Mouse (Mus musculus) intestine, postnatal 0 days (tissue): ENCODE data around the gene Kcnk7. TPM values are rescaled to one million over a fixed set of nuclear protein-coding genes. Genes with fewer than 3 reads are reported as not detected.
A peak's percentile ranks its signal among the peaks of the same experiment; 100 is the strongest.

Source experiments
- ATAC-seq: fragments of 200-750 bp; cut with Nextera tagmentation; 2 replicates; pipeline ENCODE4 v1.8.0; 2017; ENCODE audit warnings: mild to moderate bottlenecking, moderate TSS enrichment, moderate library complexity
- H3K27ac ChIP-seq: fragments of 300-500 bp; sonication (generic); 2 replicates; pipeline ENCODE4 v1.5.1; 2014; ENCODE audit warnings: mild to moderate bottlenecking, low read depth, low read length, moderate library complexity
- H3K27me3 ChIP-seq: fragments of 300-500 bp; sonication (generic); replicated peaks from 2 replicates; pipeline ENCODE4 v1.6.1; 2014; ENCODE audit warnings: low read length, mixed read lengths; ENCODE audit not compliant: control insufficient read depth, insufficient read depth
- H3K36me3 ChIP-seq: fragments of 300-500 bp; sonication (generic); 2 replicates; pipeline ENCODE4 v1.6.1; 2014; ENCODE audit warnings: mild to moderate bottlenecking, moderate library complexity; ENCODE audit not compliant: control insufficient read depth, insufficient read depth
- H3K4me1 ChIP-seq: fragments of 300-500 bp; sonication (generic); replicated peaks from 2 replicates; pipeline ENCODE4 v1.6.1; 2014; ENCODE audit warnings: antibody characterized with exemption, low read length, mixed read lengths; ENCODE audit not compliant: control insufficient read depth, insufficient read depth
- H3K4me2 ChIP-seq: fragments of 300-500 bp; sonication (generic); replicated peaks from 2 replicates; pipeline ENCODE4 v1.6.1; 2014; ENCODE audit warnings: low read depth, mild to moderate bottlenecking, moderate library complexity
- H3K4me3 ChIP-seq: fragments of 300-500 bp; sonication (generic); 2 replicates; pipeline ENCODE4 v1.5.1; 2014; ENCODE audit warnings: low read depth, low read length
- H3K9ac ChIP-seq: fragments of 300-500 bp; sonication (generic); 2 replicates; pipeline ENCODE4 v1.6.1; 2014; ENCODE audit warnings: mild to moderate bottlenecking, low read depth, low read length
- H3K9me3 ChIP-seq: fragments of 300-500 bp; sonication (generic); 2 replicates; pipeline ENCODE4 v1.6.1; 2016; ENCODE audit warnings: mixed run types; ENCODE audit not compliant: control insufficient read depth
- CTCF ChIP-seq: sonication (generic); IDR thresholded peaks from 2 replicates; pipeline ENCODE4 v1.5.1; 2016; ENCODE audit warnings: low read depth, mild to moderate bottlenecking, control low read depth, antibody characterized with exemption, moderate library complexity
- WGBS: fragments of 180-500 bp; shearing (Covaris S2); extraction: QIAGEN DNeasy Blood & Tissue Kit; methylation state at CpG from one replicate; pipeline ENCODE4 v1.1.7; 2014; 5-methylcytosine and 5-hydroxymethylcytosine counted together
- polyA plus RNA-seq: library from polyadenylated mRNA; unstranded; fragments of >200 nt; fragmentation: Nextera tagmentation; extraction: Ambion mirVana; gene quantifications from 2 replicates; pipeline ENCODE4 v1.2.1, GENCODE M21; 2015

The Kcnk7 gene
- polyA plus RNA-seq, 1 experiment from 2014 or later = 0.21 TPM

DNA sequence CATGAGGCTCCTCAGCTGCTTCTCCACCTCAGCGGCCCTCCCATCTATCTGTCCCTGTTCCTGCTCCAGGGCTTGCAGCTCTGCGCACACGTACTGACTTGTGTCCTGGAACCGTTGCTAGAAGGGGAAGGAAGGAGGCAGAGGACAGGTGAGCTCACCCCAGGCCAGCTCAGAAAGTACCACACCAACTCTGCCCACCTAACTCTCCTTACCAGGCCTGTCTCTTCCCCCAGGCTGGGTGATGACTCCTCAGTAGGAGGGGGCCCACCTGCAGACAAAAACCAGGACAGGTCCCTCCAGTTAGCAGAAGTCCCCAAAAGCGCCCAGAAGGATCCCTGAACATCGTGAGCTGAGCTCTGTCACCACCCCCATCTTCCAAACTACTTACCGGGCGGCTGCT lies 6.4 kb downstream of the Kcnk7 start:
- H3K4me3 ChIP-seq = no peak overlapping the region
- peaks cover 71% of the 10 kb centered on the region for H3K36me3 ChIP-seq
- no peaks in the 10 kb centered on the region for H3K27me3 ChIP-seq
- H3K9me3 ChIP-seq = no peaks in the 10 kb centered on the region
- no peak overlapping the region for H3K4me2 ChIP-seq
- 89% methylated on average over 8 of the region's 8 CpGs for whole genome bisulfite sequencing
- H3K9ac ChIP-seq = no peak overlapping the region
- H3K27ac ChIP-seq = no peak overlapping the region
- H3K4me1 ChIP-seq = no peaks in the 10 kb centered on the region
- no peak for ATAC-seq
- no peak for TF ChIP-seq CTCF

DNA sequence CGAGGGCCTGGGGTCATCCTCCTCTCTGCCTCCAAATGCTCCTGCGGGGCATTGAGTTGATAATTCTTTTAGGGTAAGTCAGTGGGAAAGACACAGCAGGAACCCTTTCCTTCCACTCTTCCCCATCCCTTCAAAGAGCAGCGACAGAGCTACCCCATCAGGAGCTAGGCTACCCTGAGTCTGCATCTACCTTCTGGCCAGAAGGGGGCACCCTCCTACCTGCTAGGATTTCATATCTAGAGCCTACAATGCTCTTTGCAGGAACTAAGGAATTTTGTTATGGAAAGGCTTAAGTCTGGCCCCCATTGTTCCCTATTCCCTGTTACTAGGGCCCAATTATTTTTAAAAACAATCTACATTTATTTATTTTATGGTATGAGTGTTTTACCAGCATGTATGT lies 7.1 kb downstream of the Kcnk7 start:
- Histone ChIP-seq H3K27me3 (no peaks in the 10 kb centered on the region), H3K4me3 (no peak overlapping the region), H3K4me1 (no peaks in the 10 kb centered on the region), H3K9me3 (no peaks in the 10 kb centered on the region), H3K9ac (no peak overlapping the region), H3K4me2 (no peak overlapping the region), H3K27ac (no peak overlapping the region), H3K36me3 (peaks cover 67% of the 10 kb centered on the region)
- TF ChIP-seq CTCF = peak; percentile 91
- WGBS = 23% methylated on average over 3 of the region's 3 CpGs
- no peak; the same call in 1 of the 2 replicates for ATAC-seq

DNA sequence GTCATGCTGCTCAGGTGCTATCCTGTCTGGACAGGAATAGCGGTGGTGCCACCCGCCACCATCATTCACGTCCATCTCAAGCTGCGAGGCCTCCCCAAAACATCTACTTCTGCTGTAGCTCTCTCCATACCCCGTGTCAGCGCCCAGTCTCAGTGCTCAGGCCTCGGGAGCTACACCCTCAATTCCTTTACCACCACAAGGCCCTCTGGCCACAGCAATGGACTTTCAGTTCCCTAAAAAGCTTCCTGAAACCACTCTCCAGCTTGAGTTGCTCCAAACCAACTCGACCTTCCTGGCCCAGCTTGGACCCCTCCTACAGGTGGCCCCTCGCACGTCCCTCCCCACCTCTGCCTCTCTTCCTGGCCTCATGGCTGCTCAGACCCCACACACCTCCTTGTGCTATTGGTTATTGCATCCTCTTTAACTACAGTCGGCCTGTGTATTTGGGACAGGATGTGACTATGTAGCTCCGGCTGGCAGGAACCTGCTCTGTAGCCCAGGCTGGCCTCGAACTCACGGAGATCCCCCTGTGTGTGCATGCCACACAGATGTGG lies 7.8 kb downstream of the Kcnk7 start:
- ATAC-seq = no peak
- WGBS = 90% methylated on average over 14 of the region's 14 CpGs
- Histone ChIP-seq H3K36me3 (peaks cover 68% of the 10 kb centered on the region), H3K27me3 (no peaks in the 10 kb centered on the region), H3K9me3 (no peaks in the 10 kb centered on the region), H3K9ac (no peak overlapping the region), H3K27ac (no peak overlapping the region), H3K4me3 (no peak overlapping the region), H3K4me2 (no peak overlapping the region), H3K4me1 (no peaks in the 10 kb centered on the region)
- TF ChIP-seq CTCF = no peak

DNA sequence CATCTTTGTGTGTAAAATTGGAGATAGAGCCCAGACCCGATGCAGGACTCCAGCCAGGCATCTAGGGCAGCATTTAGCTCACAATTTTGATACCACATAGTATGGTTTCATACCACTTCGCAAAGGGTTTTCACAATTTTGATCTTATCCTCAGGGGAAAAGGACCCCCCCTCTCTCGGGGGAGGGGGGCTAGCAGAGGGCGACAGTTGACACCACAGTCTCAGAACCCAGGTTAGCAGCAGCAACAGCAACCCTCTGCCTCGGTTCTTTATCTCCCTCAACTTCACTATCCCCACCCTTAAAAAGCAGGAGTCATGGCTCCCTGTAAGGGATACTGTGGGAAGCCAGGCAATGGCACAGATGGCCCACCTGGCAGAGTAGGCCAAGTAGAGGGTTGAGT lies 9.1 kb downstream of the Kcnk7 start:
- Histone ChIP-seq H3K4me2 (peak overlapping the region; percentile 1; the same call in 1 of the 2 replicates), H3K27ac (no peak overlapping the region), H3K27me3 (no peaks in the 10 kb centered on the region), H3K9ac (no peak overlapping the region), H3K4me1 (no peaks in the 10 kb centered on the region), H3K4me3 (no peak overlapping the region), H3K36me3 (peaks cover 69% of the 10 kb centered on the region), H3K9me3 (no peaks in the 10 kb centered on the region)
- 70% methylated on average over 5 of the region's 5 CpGs for WGBS
- no peak for ATAC-seq
- TF ChIP-seq CTCF = no peak

DNA sequence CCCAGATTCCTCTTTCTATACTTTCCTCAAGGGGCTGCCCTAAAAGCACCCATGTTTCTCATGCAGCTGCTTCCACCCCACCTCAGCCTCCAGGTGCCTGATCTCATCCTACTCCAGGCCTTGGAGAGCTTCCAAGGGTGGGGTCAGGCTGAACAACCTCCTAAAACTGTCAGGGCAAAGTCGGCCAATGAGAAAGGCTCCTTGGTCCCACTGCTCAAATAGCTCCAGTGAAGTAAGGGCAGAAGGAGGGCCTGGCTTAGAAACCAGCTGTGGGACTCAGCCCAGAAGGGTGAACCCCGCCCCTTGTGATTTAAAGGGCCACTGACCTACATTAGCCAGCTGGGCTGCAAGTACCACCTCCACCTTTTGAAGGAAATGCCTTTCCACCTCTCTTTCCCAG lies 9.6 kb downstream of the Kcnk7 start:
- no peak overlapping the region for H3K9ac ChIP-seq
- no peaks in the 10 kb centered on the region for H3K27me3 ChIP-seq
- H3K4me2 ChIP-seq = peak overlapping the region; percentile 1; the same call in 1 of the 2 replicates
- no peak overlapping the region for H3K4me3 ChIP-seq
- peak overlapping the region; percentile 31; the same call in 1 of the 2 replicates for H3K27ac ChIP-seq
- no peaks in the 10 kb centered on the region for H3K9me3 ChIP-seq
- peaks cover 69% of the 10 kb centered on the region for H3K36me3 ChIP-seq
- no peak for TF ChIP-seq CTCF
- WGBS = 6% methylated on average over 2 of the region's 2 CpGs
- ATAC-seq = peak; percentile 59
- no peaks in the 10 kb centered on the region for H3K4me1 ChIP-seq

DNA sequence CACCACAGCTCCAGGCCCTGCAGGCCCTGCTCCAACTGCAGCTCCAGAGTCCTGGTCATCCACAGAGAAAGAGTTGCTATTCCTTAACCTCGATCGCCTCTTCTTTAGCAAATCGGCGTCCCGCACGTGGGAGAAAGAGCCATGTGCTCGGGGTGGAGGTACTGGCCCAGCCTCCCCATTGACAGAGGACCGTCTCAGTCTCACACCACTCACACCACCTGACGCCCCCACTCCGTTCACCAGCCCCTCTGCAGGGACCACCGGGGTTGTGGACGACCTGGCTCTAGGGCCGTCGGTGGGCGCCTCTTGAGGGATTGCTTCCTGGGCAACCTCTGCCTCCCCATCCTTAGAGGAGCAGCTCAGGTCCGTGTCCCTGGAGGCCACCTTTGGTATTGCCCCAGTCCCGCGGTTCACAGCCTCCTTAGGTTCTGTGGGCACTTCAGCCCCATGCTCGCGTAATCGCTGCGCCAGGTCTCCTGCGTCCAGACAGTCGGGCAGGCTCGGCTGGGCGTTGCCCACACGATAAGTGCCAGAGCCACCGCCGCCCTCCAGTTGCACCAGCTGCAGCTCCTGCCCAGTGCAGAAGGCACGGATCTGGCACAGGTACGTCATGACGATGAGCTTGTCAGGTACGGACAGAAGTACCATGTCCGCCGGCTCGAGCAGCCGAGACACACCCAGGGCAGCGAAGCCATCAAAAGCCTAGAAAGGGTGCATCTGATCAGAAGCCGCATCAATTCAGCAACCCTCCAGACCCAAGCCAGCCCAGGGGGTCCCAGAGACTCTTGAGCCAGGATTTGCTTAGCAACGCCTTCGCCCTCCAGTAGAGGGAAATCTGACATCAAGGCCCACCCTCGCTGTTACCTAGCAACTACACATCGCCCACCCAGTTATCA lies 11.9 kb downstream of the Kcnk7 start:
- H3K4me2 ChIP-seq = no peak overlapping the region; the same call in 1 of the 2 replicates
- ATAC-seq = peak; percentile 71

More for the DNA sequence above, 11.9 kb downstream of the Kcnk7 start:
- H3K36me3 ChIP-seq = peaks cover 72% of the 10 kb centered on the region
- H3K9ac ChIP-seq = no peak overlapping the region
- no peaks in the 10 kb centered on the region for H3K27me3 ChIP-seq
- no peaks in the 10 kb centered on the region for H3K9me3 ChIP-seq
- no peaks in the 10 kb centered on the region for H3K4me1 ChIP-seq
- H3K4me3 ChIP-seq = no peak overlapping the region
- no peak overlapping the region; the same call in 1 of the 2 replicates for H3K27ac ChIP-seq
- TF ChIP-seq CTCF = peak; percentile 66
- 41% methylated on average over 43 of the region's 43 CpGs for WGBS
